Mouse (Mus musculus) small intestine, adult 2 months (tissue): ENCODE results near the gene Abhd17a.

Experiments used
- CTCF ChIP-seq: fragments of 200-500 bp; IDR thresholded peaks from 2 replicates; pipeline ENCODE4 v1.5.1; 2012; ENCODE audit warnings: low read depth, mild to moderate bottlenecking, control low read depth, inconsistent platforms, low read length, moderate library complexity, mixed read lengths; ENCODE audit not compliant: insufficient replicate concordance, insufficient read length; ENCODE audit errors: extremely low read depth
- POLR2A ChIP-seq: fragments of 200-500 bp; IDR thresholded peaks from 2 replicates; pipeline ENCODE4 v1.6.1; 2012; ENCODE audit warnings: low read depth, mild to moderate bottlenecking, control low read depth, inconsistent platforms, low read length, moderate library complexity

- no peak for TF ChIP-seq CTCF
- no peak for TF ChIP-seq POLR2A
Measured at GRCm38 (mm10) chr10:80549279-80549678, 40.9 kb downstream of the Abhd17a start.
